Mouse (Mus musculus): ENCODE data around the gene Podn. TPM values are rescaled to one million over a fixed set of nuclear protein-coding genes. Genes with fewer than 3 reads are reported as not detected.

The Podn gene
- polyA plus RNA-seq, 1 experiment from 2014 or later = 0.64 TPM

DNA sequence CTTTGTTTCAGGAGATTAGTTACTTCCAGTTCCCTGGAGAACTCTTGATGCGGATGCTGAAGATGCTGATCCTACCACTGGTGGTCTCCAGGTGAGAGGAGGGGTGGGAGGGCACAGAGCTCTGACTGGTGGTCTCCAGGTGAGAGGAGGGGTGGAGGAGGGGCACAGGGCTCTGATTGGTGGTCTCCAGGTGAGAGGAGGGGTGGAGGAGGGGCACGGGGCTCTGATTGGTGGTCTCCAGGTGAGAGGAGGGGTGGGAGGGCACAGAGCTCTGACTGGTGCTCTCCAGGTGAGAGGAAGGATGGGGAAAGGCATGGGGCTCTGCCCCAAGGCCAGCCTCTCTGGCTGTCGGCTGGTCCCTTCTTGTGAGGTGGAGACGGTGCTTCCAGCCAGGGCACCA, 118.7 kb downstream of the Podn start:
- Histone ChIP-seq H3K36me3 (ENCODE audit: control insufficient read depth, insufficient read depth) (no peaks in the 10 kb centered on the region), H3K4me3 (ENCODE audit: low read length) (no peak overlapping the region), H3K4me2 (ENCODE audit: low read depth, low read length) (no peak overlapping the region), H3K27ac (ENCODE audit: low read length) (no peak overlapping the region), H3K27me3 (ENCODE audit: control insufficient read depth, insufficient read depth, low read length) (no peaks in the 10 kb centered on the region), H3K4me1 (ENCODE audit: control insufficient read depth, insufficient read depth, low read length) (0 out of 2 replicates have a peak, but pooled peaks cover 3% of the 10 kb centered on the region), H3K9ac (ENCODE audit: low read length) (no peak overlapping the region), H3K9me3 (replicated peaks; ENCODE audit: control insufficient read depth, low read length) (no peaks in the 10 kb centered on the region)
- ATAC-seq (replicated peaks; ENCODE audit: extremely low read depth, insufficient read depth, low FRiP score) = no peak
- 71% methylated on average over 4 of the region's 4 CpGs for WGBS

DNA sequence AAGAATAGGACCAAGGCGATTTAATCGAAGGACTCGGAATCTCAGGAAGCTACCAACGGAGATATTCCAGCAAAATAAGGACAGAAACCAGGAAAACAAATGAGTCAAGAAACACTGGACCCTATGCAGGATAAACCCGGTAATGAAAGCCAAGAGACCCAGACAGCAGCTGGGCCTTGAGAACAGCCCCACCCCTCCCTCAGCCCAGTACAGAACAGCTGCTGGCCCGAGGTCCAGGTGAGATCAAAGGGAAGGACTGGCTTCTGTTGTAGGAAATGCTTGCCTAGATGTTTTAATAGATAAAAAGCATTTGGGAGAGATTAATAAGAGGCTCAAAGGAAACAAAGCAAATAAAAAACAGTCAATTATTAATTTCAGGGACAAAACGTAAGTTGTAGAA, 121.2 kb downstream of the Podn start:
- no peak for ATAC-seq (replicated peaks; ENCODE audit: extremely low read depth, insufficient read depth, low FRiP score)
- H3K4me3 ChIP-seq (ENCODE audit: low read length) = no peak overlapping the region
- no peaks in the 10 kb centered on the region for H3K27me3 ChIP-seq (ENCODE audit: control insufficient read depth, insufficient read depth, low read length)
- no peak overlapping the region for H3K4me2 ChIP-seq (ENCODE audit: low read depth, low read length)
- 0 out of 2 replicates have a peak, but pooled peaks cover 3% of the 10 kb centered on the region for H3K4me1 ChIP-seq (ENCODE audit: control insufficient read depth, insufficient read depth, low read length)
- H3K36me3 ChIP-seq (ENCODE audit: control insufficient read depth, insufficient read depth) = no peaks in the 10 kb centered on the region
- H3K9ac ChIP-seq (ENCODE audit: low read length) = no peak overlapping the region
- 74% methylated on average over 7 of the region's 7 CpGs for WGBS
- H3K9me3 ChIP-seq (replicated peaks; ENCODE audit: control insufficient read depth, low read length) = no peaks in the 10 kb centered on the region
- no peak overlapping the region for H3K27ac ChIP-seq (ENCODE audit: low read length)

DNA sequence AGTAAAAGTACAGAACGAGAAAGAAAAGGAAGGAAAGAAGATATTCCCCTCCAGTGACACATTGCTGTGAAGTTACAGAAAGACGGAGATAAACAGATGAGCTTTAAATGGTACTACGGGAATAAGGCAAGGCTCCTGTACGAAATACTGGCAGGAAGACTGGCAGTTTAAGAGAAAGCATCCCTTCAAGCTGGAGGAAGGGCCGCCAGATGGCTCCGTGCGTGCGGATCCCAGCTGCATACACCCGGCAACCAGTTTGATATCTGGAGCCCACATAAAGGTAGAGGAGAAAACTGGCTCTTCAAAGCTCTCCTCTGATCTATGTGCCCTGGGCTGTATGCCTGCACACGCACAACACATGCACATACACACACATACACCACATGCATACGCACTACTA, 121.7 kb downstream of the Podn start:
- WGBS = 71% methylated on average over 11 of the region's 11 CpGs

DNA sequence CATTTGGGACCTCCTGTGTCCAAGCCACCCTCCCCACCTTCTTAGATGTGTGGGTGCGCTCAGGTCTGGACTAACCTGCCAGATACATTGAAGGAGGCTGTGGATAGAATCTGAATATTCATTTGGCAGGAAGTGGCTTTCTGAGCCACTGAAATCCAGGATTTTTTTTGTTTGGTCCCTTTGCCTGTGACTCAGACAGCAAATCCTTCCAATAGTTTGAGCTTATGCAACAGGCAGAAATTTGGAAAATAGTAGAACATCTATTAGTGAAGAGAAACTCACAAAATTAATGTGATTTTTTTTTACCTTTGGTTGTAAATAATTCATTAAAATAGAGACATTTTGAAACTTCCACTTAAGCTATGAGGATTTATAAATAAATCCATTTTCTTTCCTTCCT, 125.1 kb downstream of the Podn start:
- ATAC-seq (replicated peaks; ENCODE audit: extremely low read depth, insufficient read depth, low FRiP score) = no peak
- 90% methylated on average over 1 of the region's 1 CpGs for WGBS
- H3K27me3 ChIP-seq (ENCODE audit: control insufficient read depth, insufficient read depth, low read length) = no peaks in the 10 kb centered on the region
- H3K4me2 ChIP-seq (ENCODE audit: low read depth, low read length) = no peak overlapping the region
- no peaks in the 10 kb centered on the region for H3K9me3 ChIP-seq (replicated peaks; ENCODE audit: control insufficient read depth, low read length)
- H3K4me1 ChIP-seq (ENCODE audit: control insufficient read depth, insufficient read depth, low read length) = no peaks in the 10 kb centered on the region
- H3K4me3 ChIP-seq (ENCODE audit: low read length) = no peak overlapping the region
- H3K36me3 ChIP-seq (ENCODE audit: control insufficient read depth, insufficient read depth) = no peaks in the 10 kb centered on the region
- no peak overlapping the region for H3K27ac ChIP-seq (ENCODE audit: low read length)
- no peak overlapping the region for H3K9ac ChIP-seq (ENCODE audit: low read length)

More for the DNA sequence above, 121.7 kb downstream of the Podn start:
- Histone ChIP-seq H3K27ac (ENCODE audit: low read length) (no peak overlapping the region), H3K4me2 (ENCODE audit: low read depth, low read length) (no peak overlapping the region), H3K27me3 (ENCODE audit: control insufficient read depth, insufficient read depth, low read length) (no peaks in the 10 kb centered on the region), H3K36me3 (ENCODE audit: control insufficient read depth, insufficient read depth) (no peaks in the 10 kb centered on the region), H3K4me1 (ENCODE audit: control insufficient read depth, insufficient read depth, low read length) (0 out of 2 replicates have a peak, but pooled peaks cover 3% of the 10 kb centered on the region), H3K9me3 (replicated peaks; ENCODE audit: control insufficient read depth, low read length) (no peaks in the 10 kb centered on the region), H3K9ac (ENCODE audit: low read length) (no peak overlapping the region), H3K4me3 (ENCODE audit: low read length) (no peak overlapping the region)
- ATAC-seq (replicated peaks; ENCODE audit: extremely low read depth, insufficient read depth, low FRiP score) = no peak

DNA sequence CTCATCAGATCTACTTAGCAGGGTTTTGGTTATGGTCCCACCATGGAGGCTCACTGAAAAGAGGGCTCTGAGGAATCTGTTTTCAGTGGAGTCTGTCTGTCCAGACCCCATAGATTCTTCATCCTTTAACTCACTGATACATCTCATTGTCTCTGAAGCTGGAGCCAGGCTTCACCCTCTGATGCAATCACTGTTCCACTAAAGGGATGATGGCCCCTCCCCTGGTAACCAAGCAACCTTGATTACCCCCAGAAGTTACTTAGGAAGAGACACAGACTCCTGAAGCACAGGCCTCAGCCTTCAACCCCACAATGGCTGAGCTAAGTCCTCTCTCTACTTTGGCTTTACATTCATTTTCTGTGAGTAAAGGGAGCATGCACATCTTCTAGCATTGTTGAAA, 126.5 kb downstream of the Podn start:
- Histone ChIP-seq H3K4me1 (ENCODE audit: control insufficient read depth, insufficient read depth, low read length) (no peaks in the 10 kb centered on the region), H3K9ac (ENCODE audit: low read length) (no peak overlapping the region), H3K4me3 (ENCODE audit: low read length) (no peak overlapping the region), H3K27me3 (ENCODE audit: control insufficient read depth, insufficient read depth, low read length) (no peaks in the 10 kb centered on the region), H3K4me2 (ENCODE audit: low read depth, low read length) (no peak overlapping the region), H3K27ac (ENCODE audit: low read length) (no peak overlapping the region), H3K9me3 (replicated peaks; ENCODE audit: control insufficient read depth, low read length) (no peaks in the 10 kb centered on the region), H3K36me3 (ENCODE audit: control insufficient read depth, insufficient read depth) (no peaks in the 10 kb centered on the region)
- no peak for ATAC-seq (replicated peaks; ENCODE audit: extremely low read depth, insufficient read depth, low FRiP score)

DNA sequence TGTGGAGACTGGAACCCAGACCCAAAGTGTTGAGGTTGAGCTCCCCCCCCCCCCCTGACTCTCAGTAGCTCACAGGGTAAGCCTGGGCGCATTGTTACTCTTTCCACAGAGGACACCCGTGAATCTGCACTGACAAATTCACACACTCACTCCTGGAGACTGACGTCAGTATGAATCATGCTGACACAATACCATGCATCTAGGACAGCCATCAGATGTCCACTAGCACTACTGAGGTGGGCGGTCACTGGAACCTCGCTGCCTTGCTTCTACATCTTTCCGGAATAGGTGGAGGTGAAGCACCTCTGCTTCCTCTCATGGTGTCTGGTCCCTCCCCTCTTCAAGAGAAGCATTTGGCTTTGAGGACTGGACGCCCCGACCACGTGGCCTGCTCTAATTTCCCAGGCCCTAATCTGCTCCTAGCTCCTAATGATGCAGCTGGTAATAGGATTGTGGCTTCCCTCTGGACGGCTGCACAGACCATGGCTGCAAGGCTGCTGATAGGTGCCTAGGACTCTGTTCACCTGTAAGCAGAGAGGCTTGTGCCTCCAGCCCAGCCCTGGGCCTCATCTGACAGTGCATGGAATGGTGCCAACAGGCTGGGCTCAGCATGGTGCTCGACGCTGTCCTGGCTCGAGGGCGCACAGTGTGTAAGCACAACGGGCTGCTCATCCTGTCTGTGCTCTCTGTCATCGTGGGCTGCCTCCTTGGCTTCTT, 128.1 kb downstream of the Podn start, which contains the start of gene Slc1a7:
Slc1a7 (plus strand) TSS at position 367 of the 717 bp plus-strand sequence.
- Histone ChIP-seq H3K27me3 (ENCODE audit: control insufficient read depth, insufficient read depth, low read length) (no peaks in the 10 kb centered on the region), H3K9ac (ENCODE audit: low read length) (no peak within 1 kb of the TSS), H3K4me3 (ENCODE audit: low read length) (no peak within 1 kb of the TSS), H3K36me3 (ENCODE audit: control insufficient read depth, insufficient read depth) (no peaks in the 10 kb centered on the region), H3K4me1 (ENCODE audit: control insufficient read depth, insufficient read depth, low read length) (no peaks in the 10 kb centered on the region), H3K9me3 (replicated peaks; ENCODE audit: control insufficient read depth, low read length) (no peaks in the 10 kb centered on the region), H3K27ac (ENCODE audit: low read length) (no peak within 1 kb of the TSS), H3K4me2 (ENCODE audit: low read depth, low read length) (no peak within 1 kb of the TSS)
- no peak; the same call in 1 of the 2 replicates for ATAC-seq (replicated peaks; ENCODE audit: extremely low read depth, insufficient read depth, low FRiP score)
- WGBS = 69% methylated on average over 16 of the region's 16 CpGs

DNA sequence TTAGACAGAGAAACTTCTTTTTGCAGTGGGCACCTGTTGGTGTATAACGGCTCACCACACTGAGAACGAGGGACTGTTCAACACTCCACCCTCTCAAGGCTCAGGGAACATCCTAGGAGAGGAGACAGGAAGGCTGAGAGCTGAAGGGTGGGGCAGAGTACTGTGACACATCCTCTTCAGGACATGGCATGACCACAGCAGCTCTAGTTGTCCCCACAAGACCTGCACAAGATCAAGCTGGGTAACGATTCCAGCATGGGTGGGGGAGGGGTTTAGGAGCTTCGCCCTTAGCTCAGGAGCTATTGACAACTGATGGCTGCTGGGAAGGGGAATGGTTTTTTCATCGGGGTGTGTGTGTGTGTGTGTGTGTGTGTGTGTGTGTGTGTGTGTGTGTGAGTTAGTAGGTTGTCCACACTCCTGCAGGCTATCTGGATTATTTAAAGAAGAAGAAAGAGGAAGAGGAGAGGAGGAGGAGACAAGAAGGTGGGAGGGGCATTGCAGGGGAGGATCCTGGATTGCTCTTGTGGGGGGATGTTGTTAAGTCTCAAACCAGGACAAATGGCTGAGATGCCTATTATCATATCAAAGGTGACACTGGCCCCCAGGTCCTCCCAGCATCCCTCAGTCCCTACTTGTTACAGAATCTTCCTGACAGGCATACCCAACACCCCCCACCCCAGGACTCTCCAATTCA, 129.7 kb downstream of the Podn start:
- no peaks in the 10 kb centered on the region for H3K27me3 ChIP-seq (ENCODE audit: control insufficient read depth, insufficient read depth, low read length)
- no peaks in the 10 kb centered on the region for H3K9me3 ChIP-seq (replicated peaks; ENCODE audit: control insufficient read depth, low read length)
- no peaks in the 10 kb centered on the region for H3K36me3 ChIP-seq (ENCODE audit: control insufficient read depth, insufficient read depth)
- ATAC-seq (replicated peaks; ENCODE audit: extremely low read depth, insufficient read depth, low FRiP score) = no peak
- no peak overlapping the region for H3K4me2 ChIP-seq (ENCODE audit: low read depth, low read length)
- no peak overlapping the region for H3K9ac ChIP-seq (ENCODE audit: low read length)
- peaks cover 12% of the 10 kb centered on the region for H3K4me1 ChIP-seq (ENCODE audit: control insufficient read depth, insufficient read depth, low read length)
- H3K27ac ChIP-seq (ENCODE audit: low read length) = no peak overlapping the region
- 40% methylated on average over 5 of the region's 5 CpGs for WGBS
- no peak overlapping the region for H3K4me3 ChIP-seq (ENCODE audit: low read length)

Small RNAs within 50 kb of the gene (microRNA-seq; reads per million reads assigned to microRNA genes)
- not detected for gene Mir6397

Other genes with a start within 250 kb of the Podn start
- 77.2 and 86.6 TPM in 2 replicates for gene Magoh, start 216.7 kb downstream of the Podn start, polyA plus RNA-seq (2015; fragmentation: Nextera tagmentation; extraction: Ambion mirVana)
- 95.2 and 99.1 TPM in 2 replicates for gene 0610037L13Rik, start 206.6 kb downstream of the Podn start, polyA plus RNA-seq (2015; fragmentation: Nextera tagmentation; extraction: Ambion mirVana)
- gene Cpt2, start 172.8 kb downstream of the Podn start, polyA plus RNA-seq (2015; fragmentation: Nextera tagmentation; extraction: Ambion mirVana) = 62.8 and 69.2 TPM in 2 replicates
- 0.05 TPM in 1 of 2 replicates, not detected in the other for gene Slc1a7, start 128.1 kb downstream of the Podn start, polyA plus RNA-seq (2015; fragmentation: Nextera tagmentation; extraction: Ambion mirVana)
- gene Scp2, start 48.6 kb upstream of the Podn start, polyA plus RNA-seq (2015; fragmentation: Nextera tagmentation; extraction: Ambion mirVana) = 189 and 200 TPM in 2 replicates
- 22.8 and 27.9 TPM in 2 replicates for gene Echdc2, start 69.0 kb upstream of the Podn start, polyA plus RNA-seq (2015; fragmentation: Nextera tagmentation; extraction: Ambion mirVana)
- 0.05 TPM in 1 of 2 replicates, not detected in the other for gene Zyg11a, start 121.6 kb upstream of the Podn start, polyA plus RNA-seq (2015; fragmentation: Nextera tagmentation; extraction: Ambion mirVana)
- gene Zyg11b, start 204.7 kb upstream of the Podn start, polyA plus RNA-seq (2015; fragmentation: Nextera tagmentation; extraction: Ambion mirVana) = 7.6 and 8.3 TPM in 2 replicates
- gene Coa7, start 231.7 kb upstream of the Podn start, polyA plus RNA-seq (2015; fragmentation: Nextera tagmentation; extraction: Ambion mirVana) = 46.3 and 53.6 TPM in 2 replicates

Data from heart, embryonic 16.5 days (tissue).